Mouse (Mus musculus) E14TG2a.4 (cell line): ENCODE measurements around the gene D6Ertd527e.

Experiments
- H3K27me3 ChIP-seq: 2 replicates; pipeline ENCODE4 v1.6.1; 2014; ENCODE audit warnings: low read length, control low read depth; ENCODE audit not compliant: insufficient read depth
- H3K36me3 ChIP-seq: 2 replicates; pipeline ENCODE4 v1.6.1; 2014; ENCODE audit warnings: low read length, control low read depth; ENCODE audit not compliant: insufficient read depth
- H3K4me1 ChIP-seq: replicated peaks from 2 replicates; pipeline ENCODE4 v1.6.1; 2014; ENCODE audit warnings: low read depth, low read length, control low read depth
- H3K4me3 ChIP-seq: replicated peaks from 2 replicates; pipeline ENCODE4 v1.5.1; 2014; ENCODE audit warnings: mild to moderate bottlenecking, low read length
- H3K9me3 ChIP-seq: 2 replicates; pipeline ENCODE4 v1.6.1; 2014; ENCODE audit warnings: low read length, control low read depth
- CTCF ChIP-seq: conservative IDR thresholded peaks from 2 replicates; pipeline ENCODE4 v1.5.1; 2014; ENCODE audit warnings: low read length
- NANOG ChIP-seq: IDR thresholded peaks from 2 replicates; pipeline ENCODE4 v1.6.1; 2014; ENCODE audit warnings: borderline replicate concordance, low read length, mixed read lengths
- POU5F1 ChIP-seq: IDR thresholded peaks from 2 replicates; pipeline ENCODE4 v1.6.1; 2014; ENCODE audit warnings: low read length, borderline replicate concordance

D6Ertd527e gene

GRCm38 (mm10) chr6:87104123-87104796, at the start of gene D6Ertd527e:
Gene D6Ertd527e, plus strand, starts transcription at chr6:87104746.
- H3K27me3 ChIP-seq: no peaks in the 10 kb centered on the region
- no peak for TF ChIP-seq CTCF
- TF ChIP-seq POU5F1: no peak
- TF ChIP-seq NANOG: no peak
- H3K36me3 ChIP-seq: no peaks in the 10 kb centered on the region
- H3K9me3 ChIP-seq: no peaks in the 10 kb centered on the region
- H3K4me1 ChIP-seq: peaks cover 4% of the 10 kb centered on the region; the same call in 1 of the 2 replicates
- H3K4me3 ChIP-seq: no peak within 1 kb of the TSS

GRCm38 (mm10) chr6:87059754-87060153, 44.8 kb upstream of the D6Ertd527e start:
- Histone ChIP-seq H3K9me3 (no peaks in the 10 kb centered on the region), H3K4me3 (no peak overlapping the region), H3K36me3 (peaks cover 40% of the 10 kb centered on the region), H3K4me1 (peaks cover 3% of the 10 kb centered on the region; the same call in 1 of the 2 replicates), H3K27me3 (no peaks in the 10 kb centered on the region)
- no peak for TF ChIP-seq NANOG
- no peak; the same call in 1 of the 2 replicates for TF ChIP-seq CTCF
- no peak for TF ChIP-seq POU5F1

- H3K9me3 ChIP-seq: no peaks in the 10 kb centered on the region
- peaks cover 44% of the 10 kb centered on the region for H3K36me3 ChIP-seq
- no peak for TF ChIP-seq CTCF
- no peak for TF ChIP-seq NANOG
- no peak for TF ChIP-seq POU5F1
- H3K4me1 ChIP-seq: peaks cover 7% of the 10 kb centered on the region; the same call in 1 of the 2 replicates
- no peak overlapping the region for H3K4me3 ChIP-seq
- H3K27me3 ChIP-seq: no peaks in the 10 kb centered on the region
These were observed 41.0 kb upstream of the D6Ertd527e start for GRCm38 (mm10) chr6:87063586-87063985.

GRCm38 (mm10) chr6:87068209-87068608, 36.3 kb upstream of the D6Ertd527e start:
- Histone ChIP-seq H3K4me3 (no peak overlapping the region), H3K36me3 (peaks cover 63% of the 10 kb centered on the region), H3K4me1 (peaks cover 7% of the 10 kb centered on the region; the same call in 1 of the 2 replicates), H3K9me3 (no peaks in the 10 kb centered on the region), H3K27me3 (no peaks in the 10 kb centered on the region)
- TF ChIP-seq NANOG: no peak
- no peak for TF ChIP-seq POU5F1
- TF ChIP-seq CTCF: no peak

- no peaks in the 10 kb centered on the region for H3K27me3 ChIP-seq
These were observed 35.2 kb upstream of the D6Ertd527e start for GRCm38 (mm10) chr6:87069195-87069900.

GRCm38 (mm10) chr6:87070641-87071040, 33.9 kb upstream of the D6Ertd527e start:
- H3K27me3 ChIP-seq: no peaks in the 10 kb centered on the region
- H3K4me3 ChIP-seq: no peak overlapping the region
- no peaks in the 10 kb centered on the region for H3K9me3 ChIP-seq
- TF ChIP-seq POU5F1 (no peak), CTCF (no peak), NANOG (no peak)
- peaks cover 60% of the 10 kb centered on the region for H3K36me3 ChIP-seq
- no peaks in the 10 kb centered on the region for H3K4me1 ChIP-seq

More at GRCm38 (mm10) chr6:87069195-87069900, 35.2 kb upstream of the D6Ertd527e start:
- H3K4me3 ChIP-seq: no peak overlapping the region
- peaks cover 61% of the 10 kb centered on the region for H3K36me3 ChIP-seq
- H3K4me1 ChIP-seq: peaks cover 7% of the 10 kb centered on the region; the same call in 1 of the 2 replicates
- H3K9me3 ChIP-seq: no peaks in the 10 kb centered on the region
- TF ChIP-seq CTCF (no peak), POU5F1 (no peak), NANOG (no peak)

GRCm38 (mm10) chr6:87072759-87073158, 31.8 kb upstream of the D6Ertd527e start:
- TF ChIP-seq CTCF (no peak), NANOG (no peak), POU5F1 (no peak)
- H3K36me3 ChIP-seq: peaks cover 54% of the 10 kb centered on the region
- H3K4me1 ChIP-seq: no peaks in the 10 kb centered on the region

GRCm38 (mm10) chr6:87075092-87075685, 29.4 kb upstream of the D6Ertd527e start:
- Histone ChIP-seq H3K4me3 (no peak overlapping the region), H3K27me3 (no peaks in the 10 kb centered on the region), H3K36me3 (peaks cover 36% of the 10 kb centered on the region), H3K9me3 (no peaks in the 10 kb centered on the region), H3K4me1 (no peaks in the 10 kb centered on the region)
- TF ChIP-seq POU5F1 (no peak), NANOG (no peak), CTCF (no peak)

More at GRCm38 (mm10) chr6:87072759-87073158, 31.8 kb upstream of the D6Ertd527e start:
- no peak overlapping the region for H3K4me3 ChIP-seq
- no peaks in the 10 kb centered on the region for H3K9me3 ChIP-seq
- no peaks in the 10 kb centered on the region for H3K27me3 ChIP-seq
